Mouse (Mus musculus) right cerebral cortex, postnatal 14 days (tissue): Measurements from ENCODE around the gene Nupl1.

ENCODE experiments used
- DNase-seq: peaks from one replicate; pipeline ENCODE4 v3.0.0; 2022

The Nupl1 gene

DNA sequence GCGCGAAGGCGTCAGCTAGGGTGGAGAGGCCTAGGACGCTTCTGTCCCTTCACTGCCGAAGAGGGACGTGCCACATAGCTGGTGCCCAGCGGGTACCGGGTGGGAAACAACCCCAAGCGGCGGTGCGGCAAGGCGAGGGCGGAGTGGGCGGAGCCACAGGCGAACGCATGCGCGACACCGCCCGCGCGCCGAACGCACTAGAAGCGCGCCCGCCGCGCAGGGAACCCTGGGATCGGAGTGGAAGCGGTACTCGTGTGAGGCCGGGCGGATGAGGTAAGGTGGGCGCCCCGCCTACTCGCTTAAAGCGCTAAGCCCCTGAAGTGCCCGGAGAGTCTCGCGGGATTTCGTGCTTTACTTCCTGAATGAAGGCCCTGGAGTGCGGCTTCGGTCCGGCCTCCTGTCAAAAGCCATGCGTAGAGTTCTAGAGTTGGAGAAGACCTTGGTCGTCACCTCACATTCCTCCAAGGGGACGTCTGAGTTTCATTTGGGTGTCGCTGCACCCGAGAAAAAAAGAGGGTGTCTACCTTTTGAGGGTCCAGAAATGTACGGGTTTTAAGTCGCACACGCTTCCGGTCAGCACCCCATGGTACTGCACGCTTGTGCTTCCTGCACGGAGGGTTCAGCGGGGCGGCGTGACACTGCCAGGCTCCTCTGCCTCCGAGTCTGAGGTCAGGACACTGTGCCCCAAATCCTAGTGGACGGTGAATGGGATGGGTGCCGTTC is at the start of gene Nupl1, which contains the start of gene Gm49336:
Gene Nupl1, minus strand, starts transcription at position 151 of the 723 bp plus-strand sequence.
Gene Gm49336, minus strand, starts transcription at position 227 of the 723 bp plus-strand sequence.
- peak; percentile 99 for DNase-seq

DNA sequence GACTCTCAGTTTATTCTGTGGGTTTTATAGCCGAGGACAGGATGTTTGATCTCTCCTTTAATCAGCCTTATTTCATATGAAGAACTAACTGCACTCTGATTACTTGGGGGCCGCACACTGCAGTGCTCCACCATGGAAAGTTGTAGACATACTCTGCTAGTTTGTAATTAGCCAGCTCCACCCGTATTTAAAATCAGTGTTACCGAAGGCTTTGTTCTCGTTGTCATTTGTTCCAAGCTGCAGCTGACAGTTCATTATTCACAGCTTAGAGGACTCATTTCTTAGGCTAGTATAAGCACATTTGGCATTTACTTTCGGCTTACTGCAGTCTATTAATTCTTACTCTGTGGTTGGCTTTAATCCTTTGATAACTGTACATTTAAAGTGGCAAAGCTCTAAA is 49.8 kb upstream of the Nupl1 start:
- DNase-seq: no peak

DNA sequence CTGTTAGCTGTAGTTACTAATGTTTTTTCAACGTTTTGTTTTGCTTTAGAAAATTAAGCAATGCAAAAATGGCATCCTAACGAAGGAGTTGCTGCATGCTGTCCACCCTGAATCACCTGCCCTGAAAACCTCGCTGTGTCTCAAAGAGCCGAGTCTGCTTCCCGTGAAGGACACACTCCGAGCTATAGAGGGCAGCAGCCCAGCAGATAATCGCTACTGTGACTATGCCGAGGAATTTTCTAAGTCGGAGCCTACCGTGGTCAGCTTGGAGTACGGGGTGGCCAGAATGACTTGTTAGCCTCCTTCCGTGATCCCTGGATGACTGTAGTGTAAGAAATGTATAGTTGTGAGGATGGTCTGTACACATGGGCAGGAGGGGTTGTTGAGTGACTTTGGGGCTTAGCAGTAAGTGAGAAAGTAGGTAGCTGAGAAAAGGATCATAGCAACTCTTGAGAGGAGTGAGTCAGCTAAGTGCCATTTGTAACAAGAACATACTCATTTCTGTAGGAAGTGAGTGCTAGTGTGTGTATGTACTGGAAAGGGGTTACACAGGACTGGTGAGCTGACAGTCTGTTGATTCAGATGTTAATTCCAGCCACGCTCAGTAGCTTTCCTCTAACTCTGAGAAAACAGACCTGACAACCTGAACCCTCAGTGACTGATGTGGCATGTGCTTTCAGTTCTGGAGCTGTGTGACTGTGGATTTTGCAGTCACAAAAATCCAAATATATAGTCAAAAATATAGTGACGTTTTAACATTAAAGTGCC is 49.2 kb upstream of the Nupl1 start:
- DNase-seq: peak; percentile 10

DNA sequence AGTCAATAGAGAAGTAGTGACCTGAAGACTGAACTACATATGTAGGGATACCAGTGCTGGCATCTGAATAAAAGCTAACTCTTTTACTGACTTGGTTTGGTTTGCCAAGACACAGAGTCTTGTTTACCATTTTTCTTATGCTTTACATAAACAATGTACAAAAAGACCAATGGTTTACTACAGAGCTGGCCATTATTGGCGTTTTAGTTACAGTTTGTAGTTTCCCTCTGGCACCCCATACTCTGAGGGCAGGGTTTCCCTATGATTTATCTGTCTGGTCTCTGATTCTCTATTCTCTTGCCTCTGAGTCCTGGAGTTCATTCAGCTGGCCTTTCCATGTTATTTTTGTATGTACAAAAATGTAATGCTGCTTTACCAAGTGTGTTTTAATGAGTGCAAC is 44.3 kb upstream of the Nupl1 start:
- DNase-seq: no peak

DNA sequence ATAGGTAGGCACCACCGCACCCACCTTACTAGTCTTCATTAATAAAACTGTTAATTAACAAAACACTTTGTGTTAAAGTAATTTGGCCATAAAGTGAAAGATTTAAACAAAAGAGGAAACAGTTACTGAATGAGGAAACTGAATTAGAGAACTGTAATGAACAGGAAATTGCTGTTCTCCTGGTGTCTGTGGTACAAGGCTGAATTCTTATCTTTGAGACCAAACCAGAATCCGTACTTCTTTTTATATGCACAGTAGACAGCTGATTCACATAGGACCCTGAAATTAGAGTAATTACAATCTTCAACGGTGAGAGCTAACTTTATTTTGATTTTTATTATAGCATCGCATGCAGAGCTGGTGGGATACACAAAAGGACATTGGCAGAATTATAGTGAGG is 39.1 kb upstream of the Nupl1 start:
- DNase-seq: no peak

DNA sequence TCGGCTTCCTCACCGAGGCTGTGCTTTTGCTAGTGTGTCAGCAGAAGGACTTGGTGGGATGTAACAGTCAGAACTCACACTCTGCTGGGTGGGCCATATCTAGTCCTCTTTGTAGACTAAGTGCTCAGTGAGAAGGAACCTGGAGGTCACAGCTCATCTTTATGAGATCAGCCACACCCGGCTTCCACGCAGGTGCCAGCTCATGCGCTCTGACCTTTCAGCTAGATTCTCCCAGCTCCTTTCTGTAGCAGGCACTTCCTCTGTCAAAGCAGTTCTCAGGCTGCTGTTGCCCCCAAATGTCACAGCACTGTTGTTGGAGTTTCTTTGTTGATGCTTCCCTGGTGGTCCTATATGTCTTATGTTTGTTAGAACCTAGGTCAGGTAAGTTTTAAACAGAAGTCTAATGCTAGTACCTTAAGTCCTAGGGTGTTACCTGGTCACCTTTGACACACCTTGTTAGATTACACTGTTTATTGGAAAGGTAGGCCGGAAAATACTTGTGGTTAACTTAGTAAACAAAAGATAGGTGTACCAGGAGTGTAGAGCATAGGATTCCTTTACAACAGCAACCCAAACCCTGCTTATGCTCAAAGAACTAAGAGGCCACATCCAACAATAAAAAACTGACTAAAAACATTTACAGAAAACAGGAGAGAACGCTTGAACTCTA is 35.1 kb upstream of the Nupl1 start:
- no peak for DNase-seq

DNA sequence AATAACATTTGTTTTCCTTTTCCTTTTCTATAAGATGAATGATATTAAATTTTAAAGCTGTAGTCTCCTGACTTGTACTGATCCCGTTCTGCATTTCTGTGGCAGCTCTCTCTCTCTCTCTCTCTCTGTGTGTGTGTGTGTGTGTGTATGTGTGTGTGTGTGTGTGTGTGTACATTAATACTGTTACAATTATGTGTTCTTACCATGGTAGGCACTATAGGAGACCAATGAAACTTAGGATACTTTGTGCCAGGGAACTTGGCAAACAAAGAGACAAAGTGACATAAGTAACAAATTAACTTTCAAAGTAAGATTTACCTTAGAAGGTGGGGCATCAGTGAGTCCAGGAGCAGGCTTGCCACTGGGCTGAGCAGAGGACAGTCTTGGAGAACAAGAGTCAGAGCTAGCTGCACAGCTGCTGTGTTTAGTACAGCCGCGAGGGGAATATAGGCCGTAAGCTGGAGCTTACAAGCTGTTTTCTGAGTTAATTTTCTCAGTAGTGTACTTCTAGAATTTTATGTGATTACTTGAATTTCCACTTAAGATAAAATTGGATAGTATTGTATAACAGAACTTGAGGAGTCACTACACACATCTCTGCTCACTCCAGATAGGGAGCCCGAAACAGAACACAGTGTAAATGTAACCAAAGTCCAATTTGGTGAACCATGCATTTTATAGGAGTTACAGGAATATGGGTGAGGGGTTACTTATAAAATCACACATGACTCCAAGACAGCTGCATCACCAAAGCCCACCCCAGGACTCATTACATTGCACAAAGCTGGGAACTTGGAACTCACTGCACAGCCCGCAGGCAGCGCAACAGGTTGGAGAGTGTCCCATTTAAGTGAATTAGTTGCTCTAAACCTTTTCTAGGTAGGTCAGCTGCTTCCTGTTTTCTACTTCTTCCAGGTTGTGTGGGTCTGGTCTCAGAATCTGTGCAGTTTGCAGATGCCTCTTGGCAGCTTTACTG is 24.4 kb upstream of the Nupl1 start:
- no peak for DNase-seq

DNA sequence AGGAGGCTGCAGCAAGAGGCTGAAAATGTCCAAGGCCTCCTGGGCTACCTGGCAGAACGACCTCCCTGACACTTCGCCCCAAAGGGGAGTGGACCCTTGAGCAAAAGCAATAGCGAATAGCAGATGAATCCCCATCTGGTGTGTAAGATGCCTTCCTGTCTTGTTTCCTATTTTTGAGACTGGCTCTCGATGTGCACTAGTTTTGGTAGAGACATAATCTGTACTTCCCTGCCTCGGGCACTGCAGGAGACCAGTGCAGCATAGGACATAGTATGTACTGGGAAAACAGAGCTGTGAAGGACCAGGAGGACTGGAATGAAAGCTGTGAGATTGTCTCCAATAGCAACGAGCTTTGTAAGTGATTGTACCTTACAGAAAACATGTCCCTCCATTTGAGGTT is 22.1 kb upstream of the Nupl1 start:
- no peak for DNase-seq

DNA sequence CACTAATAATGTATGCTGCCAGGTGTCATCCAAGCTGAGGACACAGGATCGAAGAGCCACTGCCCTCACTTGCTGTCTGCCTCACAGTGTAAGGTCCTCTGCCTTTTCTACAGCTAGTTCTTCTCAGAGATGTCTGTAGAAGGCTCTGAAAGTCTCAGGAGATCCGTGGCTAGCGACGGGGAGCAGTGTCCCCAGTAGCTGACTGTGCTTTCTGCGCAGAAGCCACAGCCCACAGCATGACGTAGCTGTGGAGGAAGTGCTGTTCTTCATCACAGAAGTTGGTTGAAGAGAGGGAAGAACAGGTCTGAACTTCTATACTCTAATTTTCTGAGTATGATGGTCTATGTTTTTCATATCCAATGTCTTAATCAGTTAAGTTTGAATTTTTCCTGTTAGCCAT is 18.1 kb upstream of the Nupl1 start:
- no peak for DNase-seq

DNA sequence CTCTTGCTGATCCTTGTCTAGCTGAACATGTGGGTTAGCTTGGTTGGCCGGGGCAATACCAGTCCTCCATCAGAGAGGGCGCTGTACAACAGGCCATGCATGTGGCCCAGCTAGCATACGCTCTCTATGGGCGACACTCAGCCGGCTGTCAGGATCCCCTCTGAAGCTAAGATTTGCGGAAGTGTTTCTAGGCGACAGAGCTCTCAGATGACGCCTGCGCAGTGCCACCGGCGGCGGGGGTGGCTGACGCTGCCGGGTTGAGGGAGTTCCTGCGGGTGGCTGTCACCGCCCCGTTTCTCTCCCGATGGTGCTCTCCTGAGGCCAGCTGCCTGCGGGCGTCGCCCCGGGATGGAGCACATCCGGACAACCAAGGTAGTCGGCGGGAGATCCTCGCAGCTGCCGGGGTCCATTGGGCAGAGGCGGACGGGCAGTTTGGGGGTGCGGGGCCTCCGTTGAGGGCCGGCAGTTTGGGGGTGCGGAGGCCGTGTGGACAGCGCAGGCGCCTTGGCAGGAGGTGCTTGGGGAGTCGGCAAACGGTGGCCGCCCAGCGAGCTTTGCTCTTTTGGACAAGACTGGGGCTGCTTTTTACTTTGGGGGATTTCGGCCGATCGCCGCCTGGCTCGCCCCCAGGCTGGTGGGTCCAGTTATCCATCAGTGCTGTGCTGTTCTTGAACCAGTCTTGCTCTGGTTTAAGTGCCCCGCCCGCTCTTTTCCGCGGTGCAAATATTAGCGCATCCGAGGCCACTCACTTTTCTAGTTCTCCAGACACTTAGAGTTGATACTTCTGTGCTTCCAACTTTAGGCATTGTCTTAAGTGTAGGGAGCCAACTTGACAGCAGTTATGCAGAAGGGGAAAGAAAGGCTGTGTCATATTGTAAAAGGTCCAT is 14.0 kb upstream of the Nupl1 start, which contains the start of gene Mtmr6:
Gene Mtmr6, plus strand, starts transcription at position 239 of the 887 bp plus-strand sequence.
- peak; percentile 89 for DNase-seq

DNA sequence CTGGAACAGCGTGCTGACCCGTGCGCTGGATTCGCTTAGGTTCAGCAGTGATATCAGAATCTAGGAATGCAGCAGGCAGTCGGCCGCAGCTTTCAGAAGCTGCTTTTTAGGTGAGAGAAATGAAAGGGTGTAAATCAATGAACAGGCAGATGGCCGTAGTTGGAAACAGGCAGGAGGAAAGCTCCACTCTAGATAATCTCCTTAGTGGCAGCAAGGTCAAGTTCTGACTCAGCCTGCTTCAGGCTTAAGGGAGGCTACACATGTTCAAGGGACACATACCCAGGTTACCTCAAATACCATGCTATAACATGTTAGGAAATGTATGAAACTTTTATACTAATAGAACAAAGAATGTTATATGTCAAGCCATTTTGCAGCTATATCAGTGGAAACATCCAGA is 11.1 kb upstream of the Nupl1 start:
- DNase-seq: no peak

DNA sequence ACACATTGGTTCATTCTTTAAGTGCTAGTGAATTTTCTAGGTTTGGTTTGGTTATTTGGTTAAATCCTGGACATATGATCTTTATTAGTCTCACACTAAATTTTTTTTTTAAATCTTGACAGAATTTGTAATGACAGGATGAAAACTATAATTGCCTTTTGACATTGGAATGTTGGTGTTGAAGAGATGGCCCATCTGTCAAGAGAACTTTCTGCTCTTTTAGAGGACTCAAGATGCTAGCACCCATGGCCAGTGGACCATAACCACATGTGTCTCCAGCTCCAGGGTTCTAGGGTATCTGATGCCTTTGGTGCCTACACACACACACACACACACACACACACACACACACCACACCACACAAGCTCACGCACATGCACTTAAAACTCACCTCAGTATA is 6.6 kb upstream of the Nupl1 start:
- DNase-seq: no peak

DNA sequence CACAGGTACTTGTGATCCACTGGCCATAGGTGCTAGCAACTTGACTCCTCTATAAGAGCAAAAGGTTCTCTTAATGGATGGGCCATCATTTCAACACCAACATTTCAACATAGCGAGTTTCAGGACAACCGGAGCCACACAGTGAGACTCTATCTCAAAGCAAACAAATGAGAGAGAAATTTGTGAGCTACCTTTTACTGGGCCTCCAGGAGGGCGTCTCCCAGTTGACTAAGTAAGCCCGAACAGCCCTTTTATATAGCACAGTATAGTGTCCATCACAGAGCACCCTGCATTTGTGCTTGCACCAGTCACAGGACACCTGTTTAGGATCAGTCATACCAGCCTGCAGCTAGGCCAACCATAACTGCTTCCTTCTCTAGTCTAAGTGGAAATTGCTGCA is 5.9 kb upstream of the Nupl1 start:
- no peak for DNase-seq

DNA sequence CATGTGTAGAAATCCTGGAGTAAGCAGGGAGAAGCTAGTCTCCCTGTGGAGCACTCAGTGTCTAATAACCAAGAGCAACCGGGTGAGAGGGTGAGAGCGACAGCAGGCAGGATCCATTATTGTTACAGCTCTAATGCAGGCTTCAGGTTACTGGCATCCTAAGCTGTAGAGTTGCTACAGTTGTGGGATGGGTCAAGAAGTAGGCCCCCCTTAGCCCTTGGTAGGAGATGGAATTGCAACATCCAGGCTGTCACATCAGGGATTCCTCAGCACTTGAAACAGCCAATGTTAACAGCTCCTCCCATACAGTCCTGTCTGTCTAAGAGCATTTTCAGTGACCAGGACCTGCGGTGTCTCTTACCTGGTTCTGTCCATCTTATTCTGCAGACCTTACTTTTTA is 5.1 kb upstream of the Nupl1 start:
- DNase-seq: no peak

DNA sequence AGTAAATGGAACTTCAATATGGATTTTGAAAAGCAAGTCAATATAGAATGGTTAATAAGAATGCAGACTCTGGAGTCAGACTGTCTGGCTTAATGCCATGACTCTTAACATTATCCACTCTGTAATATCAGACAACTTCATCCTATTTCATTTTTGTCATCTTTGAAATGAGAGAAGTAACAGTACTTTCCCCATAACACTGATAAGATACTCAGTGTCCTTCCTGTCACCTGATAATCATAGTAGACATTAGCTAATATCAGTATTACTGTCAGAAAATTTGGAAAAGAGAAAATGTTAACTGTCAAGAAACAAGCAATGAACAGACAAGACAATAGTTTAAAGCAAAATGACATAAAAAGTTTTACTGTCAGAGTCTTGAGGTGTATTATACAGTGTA is 3.5 kb upstream of the Nupl1 start:
- DNase-seq: no peak

DNA sequence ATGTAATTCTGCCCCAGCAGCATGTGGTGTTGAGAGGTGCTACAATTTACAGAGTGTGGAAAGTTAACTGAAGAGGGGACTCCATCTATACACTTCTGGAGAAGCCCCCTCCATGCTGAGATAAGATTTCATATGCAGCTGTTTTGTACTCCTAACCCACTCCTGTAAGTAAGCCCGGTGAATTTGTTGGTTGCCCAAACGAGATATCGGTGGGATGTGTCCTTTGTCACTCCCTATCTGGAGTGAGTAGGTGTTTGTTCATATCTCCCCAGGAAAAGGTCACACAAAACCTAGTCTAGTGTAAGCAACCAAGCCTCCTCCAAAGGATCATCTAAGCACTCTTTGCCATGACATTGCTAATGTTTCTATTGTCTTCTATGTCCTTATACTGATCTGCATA is 2.2 kb upstream of the Nupl1 start:
- no peak for DNase-seq

DNA sequence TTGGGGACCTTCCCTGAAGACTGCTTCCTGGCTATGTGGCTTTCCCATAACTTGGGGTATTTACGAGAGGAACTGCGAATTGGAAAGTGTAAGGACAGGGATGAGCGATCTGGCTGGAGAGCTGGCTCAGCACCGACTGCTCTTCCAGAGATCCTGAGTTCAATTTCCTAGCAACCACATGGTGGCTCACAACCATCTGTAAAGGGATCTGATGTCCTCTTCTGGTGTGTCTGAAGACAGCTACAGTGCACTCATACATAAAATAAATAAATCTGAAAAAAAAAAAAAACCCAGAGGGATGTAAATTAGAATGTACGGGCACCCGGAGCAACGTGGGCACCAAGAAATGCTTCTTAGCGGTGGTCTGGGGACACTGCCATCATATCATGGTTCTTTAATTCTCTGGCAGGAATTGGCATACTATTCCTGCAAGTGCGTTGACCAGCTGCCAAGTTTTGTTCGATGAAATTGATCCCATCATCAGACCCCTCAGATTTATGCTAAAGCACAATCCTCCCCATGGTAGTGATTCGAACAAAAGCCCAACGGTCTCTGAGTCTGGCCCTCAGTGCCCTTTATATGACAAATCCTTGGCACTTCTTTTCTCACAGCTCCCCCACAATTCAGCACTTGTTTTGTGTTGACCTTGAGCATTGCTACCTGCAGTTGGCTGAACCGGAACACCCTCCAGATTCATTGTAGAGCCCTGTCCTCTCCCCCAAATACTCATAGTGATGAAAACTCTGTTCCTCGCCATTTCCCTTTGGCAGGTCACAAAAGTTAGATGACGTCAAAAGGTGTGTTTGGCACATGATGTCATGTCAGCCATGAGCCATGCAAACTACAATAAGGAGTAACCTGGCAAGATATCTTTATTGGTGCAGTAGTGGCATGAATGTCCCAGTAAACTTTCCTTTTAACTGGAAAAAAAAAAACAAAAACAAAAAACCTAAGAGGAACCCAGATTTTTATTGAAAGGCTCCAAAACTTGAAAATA is 1.1 kb upstream of the Nupl1 start:
- DNase-seq: peak; percentile 41

DNA sequence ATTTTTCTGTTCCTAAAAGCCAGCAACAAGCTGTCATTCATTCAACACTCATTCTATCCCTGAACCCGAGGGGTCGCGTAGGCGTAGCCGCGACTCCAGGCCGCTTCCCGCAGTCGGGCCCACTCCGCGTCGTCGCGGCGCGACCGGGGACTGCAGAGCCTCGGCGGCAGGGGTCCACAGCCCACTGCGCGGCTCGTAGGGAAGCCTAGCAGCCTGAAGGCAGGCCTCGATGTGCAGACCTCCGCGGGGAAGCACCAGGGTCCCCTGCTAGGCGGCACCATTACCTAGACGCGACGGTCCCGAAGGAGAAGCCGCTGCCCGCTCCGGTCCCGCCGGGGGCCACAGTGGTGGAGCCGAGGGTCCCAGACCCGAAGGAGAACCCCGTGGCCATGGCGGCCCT is 352 bp downstream of the Nupl1 start:
- peak; percentile 60 for DNase-seq

DNA sequence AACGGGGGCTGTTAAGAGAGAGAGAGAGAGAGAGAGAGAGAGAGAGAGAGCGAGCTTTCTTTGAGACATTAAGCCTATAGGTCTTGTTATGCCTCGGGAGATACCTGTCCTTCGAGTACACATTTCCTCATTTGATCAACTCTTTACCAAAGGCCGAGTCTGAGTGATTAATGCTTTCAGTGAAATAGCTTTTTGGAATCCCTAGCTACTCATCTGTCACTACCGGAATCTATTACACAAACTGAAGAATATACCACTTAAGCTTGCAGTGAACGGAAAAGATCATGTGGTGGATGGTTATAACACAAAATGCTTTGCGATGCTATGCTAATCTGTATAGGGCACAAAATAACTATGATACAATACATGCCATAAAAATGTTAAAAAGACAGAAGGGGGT is 865 bp downstream of the Nupl1 start:
- no peak for DNase-seq

DNA sequence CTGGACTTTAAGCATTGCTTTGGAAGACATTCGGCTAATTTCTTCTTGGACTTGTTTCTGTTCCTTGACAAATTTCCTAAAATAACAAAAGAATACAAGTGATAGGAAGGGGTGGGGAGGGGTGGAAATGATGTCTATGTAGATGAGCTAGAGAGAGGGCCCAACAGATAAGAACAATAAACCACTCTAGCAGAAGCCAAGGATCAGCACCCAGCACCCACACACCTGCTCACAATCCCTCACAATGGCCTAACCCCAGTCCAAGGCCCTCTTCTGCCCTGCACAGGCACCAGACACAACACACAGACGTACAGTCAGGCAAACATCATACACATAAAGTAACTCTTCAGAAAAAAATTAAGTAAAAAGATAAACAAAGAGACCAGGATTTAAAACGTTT is 12.7 kb downstream of the Nupl1 start:
- DNase-seq: no peak
